Mouse (Mus musculus) midbrain, embryonic 12.5 days (tissue): ENCODE data around the gene Cask. TPM values are rescaled to one million over a fixed set of nuclear protein-coding genes. Genes with fewer than 3 reads are reported as not detected.

Experiments used
- ATAC-seq: fragments of 200-750 bp; cut with Nextera tagmentation; 2 replicates; pipeline ENCODE4 v1.8.0; 2017; ENCODE audit warnings: low read depth, moderate TSS enrichment, moderate library complexity; ENCODE audit not compliant: low FRiP score
- H3K27ac ChIP-seq: fragments of 300-500 bp; sonication (generic); replicated peaks from 2 replicates; pipeline ENCODE4 v1.5.1; 2016; ENCODE audit warnings: mild to moderate bottlenecking
- H3K27me3 ChIP-seq: fragments of 300-500 bp; sonication (generic); 2 replicates; pipeline ENCODE4 v1.6.1; 2016; ENCODE audit warnings: mild to moderate bottlenecking
- H3K36me3 ChIP-seq: fragments of 300-500 bp; sonication (generic); 2 replicates; pipeline ENCODE4 v1.6.1; 2016
- H3K4me1 ChIP-seq: fragments of 300-500 bp; sonication (generic); 2 replicates; pipeline ENCODE4 v1.6.1; 2016
- H3K4me2 ChIP-seq: fragments of 300-500 bp; sonication (generic); replicated peaks from 2 replicates; pipeline ENCODE4 v1.6.1; 2016; ENCODE audit warnings: mild to moderate bottlenecking, moderate library complexity
- H3K4me3 ChIP-seq: fragments of 300-500 bp; sonication (generic); 2 replicates; pipeline ENCODE4 v1.5.1; 2016; ENCODE audit warnings: mild to moderate bottlenecking
- H3K9ac ChIP-seq: fragments of 300-500 bp; sonication (generic); replicated peaks from 2 replicates; pipeline ENCODE4 v1.6.1; 2016; ENCODE audit warnings: mild to moderate bottlenecking, moderate library complexity
- H3K9me3 ChIP-seq: fragments of 300-500 bp; sonication (generic); 2 replicates; pipeline ENCODE4 v1.6.1; 2016; ENCODE audit warnings: mild to moderate bottlenecking
- WGBS: fragments of 180-500 bp; shearing (Covaris S2); methylation state at CpG from one replicate; pipeline ENCODE4 v1.1.7; 2016; 5-methylcytosine and 5-hydroxymethylcytosine counted together
- microRNA-seq: library from miRNA; unstranded; fragments of <30 nt; microRNA quantifications from one replicate; pipeline ENCODE4, GENCODE M21; 2017
- polyA plus RNA-seq: library from polyadenylated mRNA; unstranded; fragments of >200 nt; fragmentation: Nextera tagmentation; extraction: Ambion mirVana; gene quantifications from 2 replicates; pipeline ENCODE4 v1.2.1, GENCODE M21; 2016

Cask gene
- polyA plus RNA-seq, 1 experiment from 2014 or later, result 23.5 TPM

DNA sequence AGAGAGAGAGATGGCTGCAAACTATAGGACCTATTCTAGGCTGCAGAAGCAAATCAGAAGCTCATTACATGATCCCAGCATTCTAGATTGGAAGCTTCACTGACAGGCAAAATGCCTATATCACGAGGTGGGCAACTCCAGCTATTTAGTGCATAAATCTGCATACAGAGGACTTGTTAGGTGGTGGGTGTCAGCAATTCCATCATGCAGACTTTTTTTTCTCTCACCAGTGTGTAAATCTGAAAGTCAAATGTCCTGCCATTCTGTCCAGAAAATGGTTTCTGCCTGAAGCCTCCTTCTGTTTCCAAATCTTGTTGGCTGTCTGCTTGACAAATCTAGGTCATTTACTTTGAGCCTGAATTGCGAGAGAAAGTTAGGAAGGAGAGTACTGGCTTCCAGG lies 373.6 kb downstream of the Cask start:
- Histone ChIP-seq H3K27me3 (peaks cover 4% of the 10 kb centered on the region; the same call in 1 of the 2 replicates), H3K4me1 (no peaks in the 10 kb centered on the region), H3K27ac (no peak overlapping the region), H3K36me3 (no peaks in the 10 kb centered on the region), H3K4me2 (no peak overlapping the region), H3K4me3 (no peak overlapping the region), H3K9ac (no peak overlapping the region), H3K9me3 (no peaks in the 10 kb centered on the region)
- WGBS, result 67% methylated on average over 2 of the region's 2 CpGs
- ATAC-seq, result no peak

DNA sequence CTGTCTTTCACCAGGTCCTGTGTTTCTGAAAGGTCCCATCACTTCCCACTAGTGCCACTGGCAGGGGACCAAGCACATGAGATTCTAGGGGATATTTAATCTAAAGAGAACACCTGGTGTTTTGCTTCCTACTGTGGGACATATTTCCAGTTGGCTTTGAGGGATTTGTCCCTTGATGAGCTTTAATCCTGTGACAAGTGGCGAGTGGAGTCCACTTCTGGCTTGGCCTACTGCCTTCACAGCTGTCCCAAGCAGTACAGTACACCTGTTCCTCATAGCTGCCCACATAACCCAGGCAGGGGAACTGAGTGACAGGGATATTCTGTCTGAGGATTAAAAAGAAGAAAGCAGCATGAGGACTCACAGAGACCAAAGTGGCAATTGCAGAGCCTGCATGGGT lies 375.8 kb downstream of the Cask start:
- Histone ChIP-seq H3K36me3 (no peaks in the 10 kb centered on the region), H3K4me3 (no peak overlapping the region), H3K27ac (no peak overlapping the region), H3K4me2 (no peak overlapping the region), H3K4me1 (no peaks in the 10 kb centered on the region), H3K27me3 (peaks cover 8% of the 10 kb centered on the region; the same call in 1 of the 2 replicates), H3K9ac (no peak overlapping the region), H3K9me3 (no peaks in the 10 kb centered on the region)
- ATAC-seq, result no peak
- 57% methylated on average over 1 of the region's 1 CpGs for WGBS

DNA sequence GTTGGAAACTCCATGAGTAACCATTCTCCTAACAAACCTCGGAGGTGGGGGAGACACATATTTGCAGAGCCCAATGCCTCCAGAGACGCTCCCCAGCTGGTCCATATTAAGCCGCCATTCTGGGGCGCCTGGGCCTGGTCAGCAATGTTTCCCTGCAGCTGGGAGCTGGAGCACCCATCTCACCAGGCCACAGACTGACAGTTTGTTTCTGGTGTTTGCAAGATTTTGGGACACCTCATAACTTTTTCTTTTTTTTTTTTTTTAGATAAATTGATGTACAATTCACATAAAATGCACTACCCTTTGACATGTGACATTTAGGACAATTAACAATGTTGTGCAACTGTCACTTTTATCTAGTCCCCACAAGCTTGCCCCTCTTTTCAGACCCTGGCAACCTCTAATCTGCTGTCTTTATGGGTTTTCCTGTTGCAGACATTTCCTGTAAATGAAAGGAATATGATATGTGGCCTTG lies 378.4 kb downstream of the Cask start:
- Histone ChIP-seq H3K4me2 (no peak overlapping the region), H3K4me1 (no peaks in the 10 kb centered on the region), H3K27me3 (peaks cover 16% of the 10 kb centered on the region; the same call in 1 of the 2 replicates), H3K9me3 (no peaks in the 10 kb centered on the region), H3K27ac (no peak overlapping the region), H3K9ac (no peak overlapping the region), H3K4me3 (no peak overlapping the region), H3K36me3 (no peaks in the 10 kb centered on the region)
- WGBS, result 82% methylated on average over 4 of the region's 4 CpGs
- no peak for ATAC-seq

DNA sequence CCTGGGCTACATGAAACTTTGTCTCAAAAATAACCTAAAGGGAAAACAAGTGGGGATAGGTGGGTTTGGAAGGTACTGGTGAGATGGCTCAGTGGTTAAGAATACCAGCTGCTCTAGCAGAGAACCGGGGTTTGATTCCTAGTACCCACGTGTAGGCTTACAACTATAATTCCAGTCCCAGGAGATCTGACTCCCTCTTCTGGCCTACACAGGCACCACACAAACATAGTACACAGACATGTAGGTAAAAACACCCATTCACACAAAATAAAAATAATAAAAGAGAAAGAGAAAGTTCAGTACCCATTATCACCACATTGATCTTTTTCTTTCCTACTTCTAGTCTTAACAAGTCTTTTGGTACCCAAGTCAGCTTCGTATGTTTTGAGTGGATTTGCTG lies 379.2 kb downstream of the Cask start:
- H3K27ac ChIP-seq, result no peak overlapping the region
- H3K4me2 ChIP-seq, result no peak overlapping the region
- H3K9me3 ChIP-seq, result no peaks in the 10 kb centered on the region
- no peaks in the 10 kb centered on the region for H3K36me3 ChIP-seq
- peaks cover 24% of the 10 kb centered on the region; the same call in 1 of the 2 replicates for H3K27me3 ChIP-seq
- H3K4me3 ChIP-seq, result no peak overlapping the region
- no peak for ATAC-seq
- 71% methylated on average over 3 of the region's 3 CpGs for WGBS
- H3K9ac ChIP-seq, result no peak overlapping the region
- no peaks in the 10 kb centered on the region for H3K4me1 ChIP-seq

DNA sequence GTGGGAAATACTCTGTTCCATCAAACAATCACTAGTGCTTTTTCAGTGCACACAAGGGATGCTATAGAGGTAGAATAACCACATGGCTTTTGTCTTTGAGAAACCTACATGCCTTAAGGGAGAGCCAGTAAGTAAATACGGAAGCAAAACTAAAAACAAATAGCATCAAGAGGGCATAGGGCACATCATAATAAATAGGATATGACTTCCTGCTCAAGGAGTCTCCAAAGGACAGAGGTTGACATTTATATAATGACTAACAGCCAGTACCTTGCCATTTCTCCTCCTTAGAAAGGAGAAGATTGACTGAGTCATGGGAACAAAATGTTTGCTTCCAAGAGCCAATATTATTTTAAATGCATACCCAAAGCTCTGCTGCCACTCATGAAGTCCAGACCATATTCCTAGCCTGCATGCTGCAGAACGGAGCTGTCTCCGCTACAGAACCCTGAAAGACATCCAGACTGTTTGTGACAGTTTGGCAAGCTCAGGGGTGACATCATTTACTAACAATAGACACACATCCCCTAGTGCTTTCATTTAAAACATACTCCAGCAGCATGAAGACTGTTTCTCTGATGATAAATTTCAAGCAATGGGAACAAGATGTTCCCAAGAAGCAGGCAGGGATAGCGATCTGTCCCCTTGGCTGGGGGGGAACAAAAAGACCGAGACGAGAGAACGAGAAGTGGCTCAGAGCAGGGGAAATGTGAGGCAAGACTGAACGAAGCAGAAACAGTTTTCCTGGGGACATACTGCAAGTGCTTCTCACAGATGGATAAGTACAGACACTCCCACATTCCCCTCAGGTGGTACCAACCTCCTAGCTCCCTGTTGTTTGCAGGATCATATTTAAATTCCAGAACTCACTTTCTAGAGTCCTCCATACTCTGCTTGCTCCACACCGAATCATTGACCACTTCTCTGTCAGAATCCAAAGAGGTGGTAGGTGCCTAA lies 381.7 kb downstream of the Cask start:
- Histone ChIP-seq H3K9me3 (no peaks in the 10 kb centered on the region), H3K4me2 (no peak overlapping the region), H3K4me3 (no peak overlapping the region), H3K36me3 (no peaks in the 10 kb centered on the region), H3K27ac (no peak overlapping the region), H3K27me3 (peaks cover 36% of the 10 kb centered on the region; the same call in 1 of the 2 replicates), H3K9ac (no peak overlapping the region), H3K4me1 (no peaks in the 10 kb centered on the region)
- ATAC-seq, result no peak
- WGBS, result 72% methylated on average over 9 of the region's 9 CpGs

DNA sequence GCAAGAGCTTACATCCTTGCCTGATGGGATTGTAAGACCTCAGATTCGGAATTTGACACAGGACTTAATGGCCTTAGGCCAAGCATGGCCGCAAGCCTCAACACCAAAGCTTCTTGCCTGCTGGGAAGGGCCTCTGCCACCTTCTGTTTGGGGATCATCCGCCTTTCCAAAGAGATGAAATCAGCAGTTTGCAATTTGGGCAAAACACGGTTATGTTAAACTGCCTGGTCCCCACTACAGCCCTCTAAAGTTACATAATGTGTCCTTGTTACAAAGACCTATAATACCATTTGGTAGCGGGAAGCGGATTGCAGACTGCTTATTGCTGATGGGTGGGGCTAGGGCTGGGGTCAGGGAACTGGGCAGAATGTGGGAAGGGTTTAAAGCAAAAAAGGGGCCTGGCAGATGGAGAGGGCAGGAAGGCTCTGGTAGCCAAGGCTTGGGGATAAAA lies 384.0 kb downstream of the Cask start:
- Histone ChIP-seq H3K9ac (no peak overlapping the region), H3K27ac (no peak overlapping the region), H3K36me3 (no peaks in the 10 kb centered on the region), H3K4me2 (no peak overlapping the region), H3K9me3 (no peaks in the 10 kb centered on the region), H3K27me3 (peaks cover 36% of the 10 kb centered on the region; the same call in 1 of the 2 replicates), H3K4me1 (no peaks in the 10 kb centered on the region), H3K4me3 (no peak overlapping the region)
- ATAC-seq, result no peak
- WGBS, result 77% methylated on average over 6 of the region's 6 CpGs

Small RNA genes lying within 50 kb of the gene (microRNA-seq; reads per million reads assigned to microRNA genes)
- gene Gm25246, result not detected

Other genes starting within 250 kb of the Cask start
- gene Gpr34, start 219.3 kb downstream of the Cask start, polyA plus RNA-seq, result 1.7 and 2.4 TPM in 2 replicates
- gene Gpr82, start 190.0 kb downstream of the Cask start, polyA plus RNA-seq, result 0.65 and 0.88 TPM in 2 replicates